Mouse (Mus musculus): ENCODE measurements at regions not wholly inside any gene's neighbourhood (a gene's known extent, or its start where the extent isn't known, plus 50 kb on each side); places are given as distances from the start of the nearest gene placed in this dataset.
A peak's percentile ranks its signal among the peaks of the same experiment; 100 is the strongest.

- ATAC-seq (ENCODE audit: insufficient read depth, low FRiP score, low TSS enrichment) (no peak), DNase-seq (ENCODE audit: low spot score) (no peak)
- Histone ChIP-seq H3K4me2 (ENCODE audit: low read depth) (no peak overlapping the region), H3K27me3 (ENCODE audit: control insufficient read depth, insufficient read depth, low read length) (no peaks in the 10 kb centered on the region), H3K4me1 (ENCODE audit: control insufficient read depth, insufficient read depth, low read length) (no peaks in the 10 kb centered on the region), H3K9ac (ENCODE audit: low read length) (no peak overlapping the region), H3K36me3 (ENCODE audit: control insufficient read depth, insufficient read depth, low read length) (no peaks in the 10 kb centered on the region), H3K27ac (ENCODE audit: low read depth, low read length) (no peak overlapping the region), H3K9me3 (ENCODE audit: control insufficient read depth, low read length) (no peaks in the 10 kb centered on the region), H3K4me3 (ENCODE audit: low read depth, low read length) (no peak overlapping the region)
- WGBS: 67% methylated on average over 2 of the region's 2 CpGs
Measured at GRCm38 (mm10) chr6:11404101-11404500, 503.2 kb downstream of the Ndufa4 start.

DNA sequence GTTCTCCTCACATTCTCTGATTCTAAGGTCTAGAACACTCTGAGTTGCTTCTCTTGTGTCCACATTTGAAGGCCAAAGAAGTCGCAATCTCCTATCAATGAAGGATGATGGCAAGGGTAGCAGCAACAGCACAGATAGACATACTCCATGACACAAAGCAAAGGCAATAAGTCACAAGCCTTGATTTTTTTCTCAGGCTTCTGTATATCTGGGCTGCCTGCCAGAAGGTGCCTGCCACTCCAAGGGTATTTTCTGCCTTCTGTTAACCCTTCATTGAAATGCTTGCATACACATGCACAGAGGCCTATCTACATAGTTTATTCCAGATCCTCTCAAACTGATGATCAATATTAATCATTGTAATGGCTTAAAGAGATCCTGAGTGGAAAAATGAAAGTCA lies 548.2 kb downstream of the Ndufa4 start:
- no peaks in the 10 kb centered on the region for H3K9me3 ChIP-seq (ENCODE audit: control insufficient read depth, low read length)
- no peaks in the 10 kb centered on the region for H3K27me3 ChIP-seq (ENCODE audit: control insufficient read depth, insufficient read depth, low read length)
- no peak overlapping the region for H3K27ac ChIP-seq (ENCODE audit: low read depth, low read length)
- H3K4me1 ChIP-seq (ENCODE audit: control insufficient read depth, insufficient read depth, low read length): no peaks in the 10 kb centered on the region
- H3K36me3 ChIP-seq (ENCODE audit: control insufficient read depth, insufficient read depth, low read length): no peaks in the 10 kb centered on the region
- 100% methylated on average over 1 of the region's 1 CpGs for WGBS
- H3K9ac ChIP-seq (ENCODE audit: low read length): no peak overlapping the region
- no peak for DNase-seq (ENCODE audit: low spot score)
- H3K4me2 ChIP-seq (ENCODE audit: low read depth): no peak overlapping the region
- H3K4me3 ChIP-seq (ENCODE audit: low read depth, low read length): no peak overlapping the region
- no peak for ATAC-seq (ENCODE audit: insufficient read depth, low FRiP score, low TSS enrichment)

DNA sequence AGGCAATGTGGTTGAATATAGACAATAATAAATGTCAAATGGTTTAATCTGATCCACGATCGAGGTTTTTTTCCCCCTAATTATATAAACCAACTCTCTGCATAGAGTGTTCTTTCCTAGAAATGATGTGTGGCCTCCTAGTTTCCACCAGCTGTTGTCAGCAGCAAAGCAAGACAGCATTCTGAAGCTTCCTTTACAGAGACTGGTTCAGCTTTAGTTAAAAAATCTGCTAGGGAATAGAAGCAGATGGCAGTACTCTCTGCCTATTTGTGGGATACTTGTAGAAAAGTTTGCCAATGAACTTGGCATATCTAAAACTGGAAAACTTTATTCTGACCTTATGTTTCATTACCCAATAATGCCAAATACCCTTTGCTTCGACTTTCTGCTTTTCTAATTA lies 553.7 kb downstream of the Ndufa4 start:
- no peaks in the 10 kb centered on the region for H3K4me1 ChIP-seq (ENCODE audit: control insufficient read depth, insufficient read depth, low read length)
- H3K4me2 ChIP-seq (ENCODE audit: low read depth): no peak overlapping the region
- ATAC-seq (ENCODE audit: insufficient read depth, low FRiP score, low TSS enrichment): no peak
- no peak overlapping the region for H3K9ac ChIP-seq (ENCODE audit: low read length)
- no peaks in the 10 kb centered on the region for H3K36me3 ChIP-seq (ENCODE audit: control insufficient read depth, insufficient read depth, low read length)
- H3K9me3 ChIP-seq (ENCODE audit: control insufficient read depth, low read length): no peaks in the 10 kb centered on the region
- no peaks in the 10 kb centered on the region for H3K27me3 ChIP-seq (ENCODE audit: control insufficient read depth, insufficient read depth, low read length)
- 86% methylated on average over 3 of the region's 3 CpGs for WGBS
- no peak overlapping the region for H3K4me3 ChIP-seq (ENCODE audit: low read depth, low read length)
- H3K27ac ChIP-seq (ENCODE audit: low read depth, low read length): no peak overlapping the region
- DNase-seq (ENCODE audit: low spot score): no peak

GRCm38 (mm10) chr6:11334137-11334536 lies 573.2 kb downstream of the Ndufa4 start:
- Histone ChIP-seq H3K9ac (ENCODE audit: low read length) (no peak overlapping the region), H3K27ac (ENCODE audit: low read depth, low read length) (no peak overlapping the region), H3K36me3 (ENCODE audit: control insufficient read depth, insufficient read depth, low read length) (no peaks in the 10 kb centered on the region), H3K27me3 (ENCODE audit: control insufficient read depth, insufficient read depth, low read length) (no peaks in the 10 kb centered on the region), H3K4me1 (ENCODE audit: control insufficient read depth, insufficient read depth, low read length) (no peaks in the 10 kb centered on the region), H3K4me3 (ENCODE audit: low read depth, low read length) (no peak overlapping the region), H3K9me3 (ENCODE audit: control insufficient read depth, low read length) (no peaks in the 10 kb centered on the region), H3K4me2 (ENCODE audit: low read depth) (no peak overlapping the region)
- DNase-seq (ENCODE audit: low spot score): no peak
- WGBS: 69% methylated on average over 2 of the region's 2 CpGs
- no peak for ATAC-seq (ENCODE audit: insufficient read depth, low FRiP score, low TSS enrichment)

GRCm38 (mm10) chr6:11313744-11314143 lies 593.6 kb downstream of the Ndufa4 start:
- Histone ChIP-seq H3K4me1 (ENCODE audit: control insufficient read depth, insufficient read depth, low read length) (no peaks in the 10 kb centered on the region), H3K36me3 (ENCODE audit: control insufficient read depth, insufficient read depth, low read length) (no peaks in the 10 kb centered on the region), H3K4me2 (ENCODE audit: low read depth) (no peak overlapping the region), H3K27ac (ENCODE audit: low read depth, low read length) (no peak overlapping the region), H3K27me3 (ENCODE audit: control insufficient read depth, insufficient read depth, low read length) (no peaks in the 10 kb centered on the region), H3K9ac (ENCODE audit: low read length) (no peak overlapping the region), H3K4me3 (ENCODE audit: low read depth, low read length) (no peak overlapping the region), H3K9me3 (ENCODE audit: control insufficient read depth, low read length) (no peaks in the 10 kb centered on the region)
- ATAC-seq (ENCODE audit: insufficient read depth, low FRiP score, low TSS enrichment): no peak
- no peak for DNase-seq (ENCODE audit: low spot score)
- 81% methylated on average over 3 of the region's 3 CpGs for WGBS

DNA sequence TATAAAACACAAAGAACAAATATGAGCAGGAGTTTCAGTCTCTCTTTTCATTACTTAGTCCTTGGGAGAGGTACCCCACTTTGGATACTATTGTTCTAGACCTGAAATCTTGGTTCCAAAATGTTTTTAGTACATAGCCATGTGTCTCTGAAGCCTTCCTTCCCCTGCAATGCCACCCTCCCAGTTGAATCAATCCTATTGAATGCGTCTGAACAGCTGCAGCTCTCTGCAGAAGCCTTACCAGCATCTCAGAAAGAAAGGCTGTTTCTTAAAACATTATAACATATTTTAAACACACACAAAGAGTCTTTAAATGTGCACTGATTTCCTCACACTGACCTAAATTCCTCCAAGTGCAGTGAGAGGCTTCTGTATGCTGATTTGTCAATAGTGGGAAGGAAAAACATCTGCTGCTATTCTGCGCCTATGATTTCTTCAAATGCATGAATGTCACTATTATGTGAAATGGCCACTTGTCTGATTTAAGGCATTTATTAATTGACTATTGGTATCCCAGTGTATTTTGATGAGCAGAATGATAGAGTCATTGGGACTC lies 601.2 kb downstream of the Ndufa4 start:
- Histone ChIP-seq H3K9me3 (ENCODE audit: control insufficient read depth, low read length) (no peaks in the 10 kb centered on the region), H3K4me1 (ENCODE audit: control insufficient read depth, insufficient read depth, low read length) (no peaks in the 10 kb centered on the region), H3K4me2 (ENCODE audit: low read depth) (no peak overlapping the region), H3K27ac (ENCODE audit: low read depth, low read length) (no peak overlapping the region), H3K27me3 (ENCODE audit: control insufficient read depth, insufficient read depth, low read length) (no peaks in the 10 kb centered on the region), H3K4me3 (ENCODE audit: low read depth, low read length) (no peak overlapping the region), H3K9ac (ENCODE audit: low read length) (no peak overlapping the region), H3K36me3 (ENCODE audit: control insufficient read depth, insufficient read depth, low read length) (no peaks in the 10 kb centered on the region)
- WGBS: 86% methylated on average over 2 of the region's 2 CpGs
- DNase-seq (ENCODE audit: low spot score) (no peak), ATAC-seq (ENCODE audit: insufficient read depth, low FRiP score, low TSS enrichment) (no peak)

DNA sequence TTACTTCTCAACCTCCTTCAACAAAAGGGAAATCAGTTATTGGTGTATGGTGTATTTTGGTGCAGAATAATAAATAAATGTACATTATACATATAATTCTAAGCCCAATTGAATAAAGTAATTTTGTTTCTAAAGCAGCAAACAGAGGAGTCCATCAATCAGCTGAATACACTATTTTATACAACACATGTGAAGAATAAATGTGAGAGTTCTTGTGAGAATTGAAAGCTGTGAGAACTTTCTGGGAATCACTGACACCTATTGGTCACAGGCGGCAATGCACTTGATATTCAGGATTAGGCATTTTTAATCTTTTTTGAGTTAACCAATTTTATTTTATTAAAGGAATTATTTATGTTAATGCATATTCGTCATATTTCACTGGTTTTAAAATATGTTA lies 623.3 kb downstream of the Ndufa4 start:
- Histone ChIP-seq H3K27ac (ENCODE audit: low read depth, low read length) (no peak overlapping the region), H3K27me3 (ENCODE audit: control insufficient read depth, insufficient read depth, low read length) (no peaks in the 10 kb centered on the region), H3K9me3 (ENCODE audit: control insufficient read depth, low read length) (no peaks in the 10 kb centered on the region), H3K9ac (ENCODE audit: low read length) (no peak overlapping the region), H3K4me3 (ENCODE audit: low read depth, low read length) (no peak overlapping the region), H3K4me1 (ENCODE audit: control insufficient read depth, insufficient read depth, low read length) (no peaks in the 10 kb centered on the region), H3K4me2 (ENCODE audit: low read depth) (no peak overlapping the region), H3K36me3 (ENCODE audit: control insufficient read depth, insufficient read depth, low read length) (no peaks in the 10 kb centered on the region)
- ATAC-seq (ENCODE audit: insufficient read depth, low FRiP score, low TSS enrichment): no peak
- peak; percentile 13 for DNase-seq (ENCODE audit: low spot score)
- WGBS: 2% methylated on average over 2 of the region's 2 CpGs

- WGBS: 80% methylated on average over 3 of the region's 3 CpGs
- H3K4me1 ChIP-seq (ENCODE audit: control insufficient read depth, insufficient read depth, low read length): no peaks in the 10 kb centered on the region
- DNase-seq (ENCODE audit: low spot score): no peak
Measured at GRCm38 (mm10) chr6:11275214-11275613, 632.1 kb downstream of the Ndufa4 start.

More at GRCm38 (mm10) chr6:11275214-11275613, 632.1 kb downstream of the Ndufa4 start:
- no peak overlapping the region for H3K9ac ChIP-seq (ENCODE audit: low read length)
- ATAC-seq (ENCODE audit: insufficient read depth, low FRiP score, low TSS enrichment): no peak
- H3K4me2 ChIP-seq (ENCODE audit: low read depth): no peak overlapping the region
- H3K4me3 ChIP-seq (ENCODE audit: low read depth, low read length): no peak overlapping the region
- H3K36me3 ChIP-seq (ENCODE audit: control insufficient read depth, insufficient read depth, low read length): no peaks in the 10 kb centered on the region
- no peak overlapping the region for H3K27ac ChIP-seq (ENCODE audit: low read depth, low read length)
- no peaks in the 10 kb centered on the region for H3K27me3 ChIP-seq (ENCODE audit: control insufficient read depth, insufficient read depth, low read length)
- H3K9me3 ChIP-seq (ENCODE audit: control insufficient read depth, low read length): no peaks in the 10 kb centered on the region
